Mouse (Mus musculus): ENCODE measurements around the gene Esr2. TPM values are rescaled to one million over a fixed set of nuclear protein-coding genes. Genes with fewer than 3 reads are reported as not detected.

The Esr2 gene
- polyA plus RNA-seq, 1 experiment from 2014 or later, result 0.27 TPM

DNA sequence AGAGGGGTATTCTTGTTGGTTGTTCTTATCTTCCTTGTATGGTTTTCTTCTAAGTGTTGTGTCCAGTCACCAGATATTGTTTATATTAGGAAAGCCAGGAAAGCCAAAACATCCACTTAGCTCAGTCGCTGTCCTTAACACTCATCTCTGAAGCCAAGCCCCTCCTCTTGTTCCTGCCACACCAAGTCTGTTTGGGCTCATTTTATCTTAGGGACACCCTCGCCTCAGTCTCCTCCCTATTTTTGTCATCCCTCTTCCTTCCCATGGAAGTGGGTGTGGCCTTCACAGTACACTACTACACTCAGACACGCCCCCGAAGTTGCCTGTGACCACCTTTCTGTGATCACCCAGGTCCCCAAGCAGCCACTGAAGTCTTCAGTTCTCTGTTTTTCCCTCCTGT is 44.5 kb downstream of the Esr2 start:
- ATAC-seq (ENCODE audit: low read depth), result no peak
- WGBS, result 81% methylated on average over 4 of the region's 4 CpGs
- Histone ChIP-seq H3K4me3 (no peak overlapping the region), H3K27ac (replicated peaks) (no peak overlapping the region), H3K4me1 (replicated peaks) (no peaks in the 10 kb centered on the region), H3K9ac (no peak overlapping the region), H3K36me3 (no peaks in the 10 kb centered on the region), H3K9me3 (no peaks in the 10 kb centered on the region), H3K4me2 (no peak overlapping the region), H3K27me3 (no peaks in the 10 kb centered on the region)

GRCm38 (mm10) chr12:76130891-76131290 is 46.2 kb downstream of the Esr2 start:
- no peaks in the 10 kb centered on the region for H3K36me3 ChIP-seq
- H3K27me3 ChIP-seq, result no peaks in the 10 kb centered on the region
- no peaks in the 10 kb centered on the region for H3K9me3 ChIP-seq
- no peak overlapping the region for H3K9ac ChIP-seq
- ATAC-seq (ENCODE audit: low read depth), result no peak
- WGBS, result 91% methylated on average over 6 of the region's 6 CpGs
- no peaks in the 10 kb centered on the region for H3K4me1 ChIP-seq (replicated peaks)
- no peak overlapping the region for H3K4me2 ChIP-seq
- no peak overlapping the region for H3K4me3 ChIP-seq
- H3K27ac ChIP-seq (replicated peaks), result no peak overlapping the region

DNA sequence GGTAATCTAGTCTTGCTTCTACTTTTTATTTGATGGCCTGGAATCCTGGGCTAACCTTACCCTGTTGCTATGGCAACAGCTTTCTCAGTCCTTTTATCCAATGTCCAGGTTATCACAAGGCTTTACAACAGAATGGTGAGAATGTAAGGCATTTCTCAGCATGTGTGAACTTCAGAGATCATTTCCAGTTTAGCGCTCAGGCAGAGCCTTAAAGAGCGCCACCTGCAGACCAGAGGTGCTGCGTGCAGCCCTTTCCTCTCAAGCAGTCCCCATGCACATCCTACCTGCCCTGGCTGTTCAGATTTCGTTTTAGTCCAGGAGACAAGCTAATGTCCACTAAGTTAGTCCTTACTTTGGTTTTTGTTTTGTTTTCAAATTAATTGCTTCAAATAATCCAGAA is 46.8 kb downstream of the Esr2 start:
- H3K4me1 ChIP-seq (replicated peaks), result no peaks in the 10 kb centered on the region
- H3K4me2 ChIP-seq, result no peak overlapping the region
- H3K27ac ChIP-seq (replicated peaks), result no peak overlapping the region
- no peaks in the 10 kb centered on the region for H3K36me3 ChIP-seq
- ATAC-seq (ENCODE audit: low read depth), result no peak
- no peaks in the 10 kb centered on the region for H3K27me3 ChIP-seq
- WGBS, result 30% methylated on average over 4 of the region's 4 CpGs
- no peaks in the 10 kb centered on the region for H3K9me3 ChIP-seq
- no peak overlapping the region for H3K9ac ChIP-seq
- no peak overlapping the region for H3K4me3 ChIP-seq

DNA sequence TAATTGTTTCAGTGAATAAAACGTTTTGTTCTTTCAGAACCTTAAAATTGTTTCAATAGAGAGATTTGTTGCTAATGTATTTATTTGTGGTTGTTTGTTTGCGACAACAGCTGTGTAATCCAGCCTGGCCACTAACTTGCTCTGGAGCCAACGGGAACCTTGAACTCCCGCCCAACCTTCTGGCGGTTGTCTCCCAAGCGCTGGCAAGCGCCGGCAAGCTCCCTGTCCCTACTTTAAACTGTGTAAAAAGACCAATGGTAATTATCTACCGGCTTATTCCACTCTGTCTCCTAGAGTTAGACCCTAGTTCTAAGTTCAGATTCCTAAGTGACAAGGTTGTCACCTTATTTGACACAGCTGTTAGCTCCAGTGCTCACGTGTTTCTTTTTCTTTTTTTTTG is 48.2 kb downstream of the Esr2 start:
- ATAC-seq (ENCODE audit: low read depth), result no peak
- H3K9ac ChIP-seq, result no peak overlapping the region
- H3K36me3 ChIP-seq, result no peaks in the 10 kb centered on the region
- no peaks in the 10 kb centered on the region for H3K9me3 ChIP-seq
- no peak overlapping the region for H3K4me2 ChIP-seq
- no peaks in the 10 kb centered on the region for H3K4me1 ChIP-seq (replicated peaks)
- no peak overlapping the region for H3K27ac ChIP-seq (replicated peaks)
- H3K27me3 ChIP-seq, result no peaks in the 10 kb centered on the region
- H3K4me3 ChIP-seq, result no peak overlapping the region
- WGBS, result 90% methylated on average over 10 of the region's 10 CpGs

DNA sequence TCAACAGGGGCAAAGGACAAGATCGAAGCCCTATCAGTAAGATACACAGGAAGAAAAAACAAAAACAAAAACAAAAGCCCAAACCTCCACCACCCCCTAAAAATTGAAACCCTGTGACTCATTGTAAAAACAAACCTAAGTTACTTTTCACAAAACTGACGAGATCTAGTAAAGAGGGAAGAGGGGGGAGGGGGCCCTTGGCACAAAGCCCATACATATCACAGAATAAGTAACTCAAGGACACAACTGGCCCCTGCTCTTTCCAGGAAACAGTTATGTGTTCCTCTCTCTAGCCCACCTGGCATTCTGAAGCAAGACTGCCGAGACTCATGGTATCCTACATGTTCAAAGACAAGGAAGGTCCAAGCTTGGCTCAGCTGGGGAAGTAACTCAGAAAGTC is 48.8 kb downstream of the Esr2 start:
- 71% methylated on average over 3 of the region's 3 CpGs for WGBS

GRCm38 (mm10) chr12:76123223-76123622 is 53.8 kb downstream of the Esr2 start:
- ATAC-seq (ENCODE audit: low read depth), result no peak
- H3K4me3 ChIP-seq, result no peak overlapping the region
- no peak overlapping the region for H3K9ac ChIP-seq
- H3K4me1 ChIP-seq (replicated peaks), result no peaks in the 10 kb centered on the region
- no peak overlapping the region for H3K4me2 ChIP-seq
- H3K36me3 ChIP-seq, result no peaks in the 10 kb centered on the region
- H3K27ac ChIP-seq (replicated peaks), result no peak overlapping the region
- no peaks in the 10 kb centered on the region for H3K9me3 ChIP-seq
- whole genome bisulfite sequencing, result 88% methylated on average over 6 of the region's 6 CpGs
- no peaks in the 10 kb centered on the region for H3K27me3 ChIP-seq

More for the DNA sequence above, 48.8 kb downstream of the Esr2 start:
- no peak overlapping the region for H3K9ac ChIP-seq
- no peaks in the 10 kb centered on the region for H3K27me3 ChIP-seq
- H3K9me3 ChIP-seq, result no peaks in the 10 kb centered on the region
- ATAC-seq (ENCODE audit: low read depth), result no peak
- no peak overlapping the region for H3K4me3 ChIP-seq
- no peaks in the 10 kb centered on the region for H3K36me3 ChIP-seq
- H3K4me2 ChIP-seq, result no peak overlapping the region
- H3K27ac ChIP-seq (replicated peaks), result no peak overlapping the region
- no peaks in the 10 kb centered on the region for H3K4me1 ChIP-seq (replicated peaks)

DNA sequence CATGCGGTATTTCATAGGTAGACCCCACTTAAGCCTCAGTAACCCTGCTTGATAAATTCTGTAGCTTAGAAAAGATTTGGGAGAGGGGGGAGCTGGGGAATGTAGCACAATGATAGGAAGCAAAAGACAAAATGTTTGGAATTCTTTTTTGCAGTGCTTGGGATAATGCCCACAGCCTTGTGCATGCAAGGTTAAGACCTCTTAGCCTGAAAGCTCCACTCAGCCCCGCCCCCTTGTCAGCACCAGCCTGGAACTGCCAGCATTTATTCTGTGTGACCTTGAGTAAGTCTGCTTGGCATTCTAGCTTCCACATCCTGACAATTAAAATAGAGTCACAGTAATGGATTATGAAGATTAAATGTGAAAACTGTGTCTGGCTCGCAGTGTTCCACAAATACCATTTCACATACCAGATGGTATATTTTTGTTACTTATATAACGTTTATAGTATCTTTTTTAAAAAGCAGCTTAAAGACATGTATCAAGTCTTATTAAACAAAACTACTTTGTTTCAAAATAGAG is 59.4 kb downstream of the Esr2 start:
- Histone ChIP-seq H3K4me3 (no peak overlapping the region), H3K27ac (replicated peaks) (no peak overlapping the region), H3K36me3 (0 out of 2 replicates have a peak, but pooled peaks cover under 1% of the 10 kb centered on the region), H3K9me3 (no peaks in the 10 kb centered on the region), H3K9ac (no peak overlapping the region), H3K4me2 (no peak overlapping the region), H3K27me3 (no peaks in the 10 kb centered on the region), H3K4me1 (replicated peaks) (no peaks in the 10 kb centered on the region)
- 85% methylated on average over 4 of the region's 4 CpGs for WGBS
- no peak for ATAC-seq (ENCODE audit: low read depth)

GRCm38 (mm10) chr12:76116577-76116976 is 60.5 kb downstream of the Esr2 start:
- Histone ChIP-seq H3K9me3 (no peaks in the 10 kb centered on the region), H3K9ac (no peak overlapping the region), H3K36me3 (peaks cover 6% of the 10 kb centered on the region; the same call in 1 of the 2 replicates), H3K4me2 (no peak overlapping the region), H3K4me3 (no peak overlapping the region), H3K4me1 (replicated peaks) (no peaks in the 10 kb centered on the region), H3K27ac (replicated peaks) (no peak overlapping the region), H3K27me3 (no peaks in the 10 kb centered on the region)
- ATAC-seq (ENCODE audit: low read depth), result no peak
- WGBS, result 75% methylated on average over 4 of the region's 4 CpGs

DNA sequence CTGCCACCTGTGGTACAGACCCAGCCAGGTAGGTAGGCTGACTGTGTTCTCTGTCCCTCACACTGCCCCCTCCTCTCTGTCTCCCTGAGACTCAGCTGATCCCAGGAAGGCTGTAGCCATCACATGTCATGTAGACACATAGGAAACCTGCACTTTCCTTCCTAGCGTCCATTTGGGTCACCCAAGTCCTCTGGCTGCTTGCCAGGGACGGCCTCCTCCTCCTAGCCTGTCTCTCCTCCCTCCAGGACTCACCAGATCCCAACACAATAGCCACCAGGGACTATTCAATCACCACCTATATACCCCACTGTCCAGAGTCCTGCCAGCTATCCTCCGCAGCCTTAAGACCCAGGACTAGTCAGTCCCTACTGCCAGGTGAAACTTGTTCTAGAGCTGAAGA is 66.0 kb downstream of the Esr2 start:
- no peak overlapping the region for H3K4me2 ChIP-seq
- 87% methylated on average over 3 of the region's 3 CpGs for WGBS
- peaks cover 56% of the 10 kb centered on the region for H3K36me3 ChIP-seq

GRCm38 (mm10) chr12:76109646-76110405 is 67.2 kb downstream of the Esr2 start:
- Histone ChIP-seq H3K9me3 (no peaks in the 10 kb centered on the region), H3K27me3 (no peaks in the 10 kb centered on the region), H3K9ac (no peak overlapping the region), H3K4me2 (no peak overlapping the region), H3K4me3 (no peak overlapping the region), H3K27ac (replicated peaks) (no peak overlapping the region), H3K36me3 (peaks cover 69% of the 10 kb centered on the region), H3K4me1 (replicated peaks) (no peaks in the 10 kb centered on the region)
- 93% methylated on average over 15 of the region's 15 CpGs for WGBS
- no peak for ATAC-seq (ENCODE audit: low read depth)

More for the DNA sequence above, 66.0 kb downstream of the Esr2 start:
- Histone ChIP-seq H3K27ac (replicated peaks) (no peak overlapping the region), H3K4me3 (no peak overlapping the region), H3K4me1 (replicated peaks) (no peaks in the 10 kb centered on the region), H3K27me3 (no peaks in the 10 kb centered on the region), H3K9ac (no peak overlapping the region), H3K9me3 (no peaks in the 10 kb centered on the region)
- ATAC-seq (ENCODE audit: low read depth), result no peak

DNA sequence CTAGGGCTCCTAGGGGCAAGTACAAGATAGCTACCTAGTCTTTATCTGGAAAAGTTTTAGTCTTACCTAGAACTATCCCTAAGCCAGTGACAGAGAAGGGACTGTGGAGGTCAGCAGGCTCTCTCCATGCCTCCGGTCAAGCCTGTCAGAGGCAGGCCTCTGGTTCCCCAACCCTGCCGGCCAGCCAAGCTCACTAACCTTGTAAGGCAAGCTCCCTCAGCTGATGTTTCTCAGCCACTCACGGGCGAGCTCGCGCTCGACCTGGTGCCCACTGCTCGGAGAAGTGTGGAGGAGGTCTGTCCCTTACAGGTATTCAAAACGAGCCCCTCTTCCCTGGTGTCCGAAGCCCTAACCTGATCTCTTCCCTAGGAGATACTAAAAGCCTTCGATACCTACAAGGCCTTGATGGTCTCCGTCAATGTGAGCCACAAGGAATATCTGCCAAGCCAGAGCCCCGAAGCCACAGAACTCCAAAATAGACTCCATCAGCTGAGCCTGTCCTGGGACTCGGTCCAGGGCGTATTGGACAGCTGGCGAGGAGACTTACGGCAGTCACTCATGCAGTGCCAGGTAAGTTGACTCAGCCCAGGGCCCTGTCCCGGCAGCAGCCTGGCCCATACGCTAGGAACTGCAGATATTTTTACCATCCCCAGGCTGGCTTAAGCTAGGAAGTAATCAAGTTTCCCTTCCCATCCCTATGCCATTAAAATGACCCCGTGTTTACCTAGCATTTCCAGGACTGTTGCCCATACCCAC is 72.3 kb downstream of the Esr2 start:
- no peak overlapping the region for H3K27ac ChIP-seq (replicated peaks)
- H3K27me3 ChIP-seq, result no peaks in the 10 kb centered on the region
- no peak overlapping the region for H3K9ac ChIP-seq
- H3K4me1 ChIP-seq (replicated peaks), result no peaks in the 10 kb centered on the region
- ATAC-seq (ENCODE audit: low read depth), result no peak
- H3K9me3 ChIP-seq, result no peaks in the 10 kb centered on the region
- no peak overlapping the region for H3K4me2 ChIP-seq
- no peak overlapping the region for H3K4me3 ChIP-seq
- H3K36me3 ChIP-seq, result peaks cover 97% of the 10 kb centered on the region
- WGBS, result 94% methylated on average over 20 of the region's 20 CpGs

- ATAC-seq (ENCODE audit: low read depth), result no peak
- Histone ChIP-seq H3K27me3 (no peaks in the 10 kb centered on the region), H3K9me3 (no peaks in the 10 kb centered on the region), H3K4me2 (no peak overlapping the region), H3K4me1 (replicated peaks) (no peaks in the 10 kb centered on the region), H3K27ac (replicated peaks) (no peak overlapping the region), H3K4me3 (no peak overlapping the region), H3K9ac (no peak overlapping the region), H3K36me3 (peaks cover 97% of the 10 kb centered on the region)
- 95% methylated on average over 12 of the region's 12 CpGs for WGBS
Measured at GRCm38 (mm10) chr12:76102621-76103020, 74.4 kb downstream of the Esr2 start.
